Mouse (Mus musculus) liver, adult 2 months (tissue): Measurements from ENCODE around the gene Kdm2b.

Experiments used
- CTCF ChIP-seq: fragments of 200-500 bp; IDR thresholded peaks from 2 replicates; pipeline ENCODE4 v1.5.1; 2011; ENCODE audit warnings: low read depth, low read length, control low read depth
- POLR2A ChIP-seq: fragments of 200-500 bp; IDR thresholded peaks from 2 replicates; pipeline ENCODE4 v1.6.1; 2011; ENCODE audit warnings: low read length, control low read depth; ENCODE audit not compliant: insufficient read depth; ENCODE audit errors: extremely low read depth

- TF ChIP-seq CTCF = no peak
- no peak for TF ChIP-seq POLR2A
Observed at GRCm38 (mm10) chr5:122917982-122918711, 71.5 kb downstream of the Kdm2b start.
